Mouse (Mus musculus) lung, embryonic 15.5 days (tissue): ENCODE data around the gene Timp1. TPM values are rescaled to one million over a fixed set of nuclear protein-coding genes. Genes with fewer than 3 reads are reported as not detected.
A peak's percentile ranks its signal among the peaks of the same experiment; 100 is the strongest.

Source experiments
- ATAC-seq: fragments of 200-750 bp; cut with Nextera tagmentation; 2 replicates; pipeline ENCODE4 v1.8.0; 2017; ENCODE audit warnings: moderate number of reproducible peaks, borderline replicate concordance; ENCODE audit not compliant: low FRiP score, low TSS enrichment; ENCODE audit errors: extremely low read depth
- H3K27ac ChIP-seq: fragments of 300-500 bp; sonication (generic); 2 replicates; pipeline ENCODE4 v1.5.1; 2015; ENCODE audit warnings: moderate library complexity, mild to moderate bottlenecking, inconsistent platforms
- H3K27me3 ChIP-seq: fragments of 300-500 bp; sonication (generic); 2 replicates; pipeline ENCODE4 v1.6.1; 2015; ENCODE audit warnings: inconsistent platforms
- H3K36me3 ChIP-seq: fragments of 300-500 bp; sonication (generic); 2 replicates; pipeline ENCODE4 v1.6.1; 2015; ENCODE audit warnings: inconsistent platforms
- H3K4me1 ChIP-seq: fragments of 300-500 bp; sonication (generic); 2 replicates; pipeline ENCODE4 v1.6.1; 2015; ENCODE audit warnings: inconsistent platforms
- H3K4me2 ChIP-seq: fragments of 300-500 bp; sonication (generic); 2 replicates; pipeline ENCODE4 v1.6.1; 2015; ENCODE audit warnings: inconsistent platforms, mild to moderate bottlenecking, moderate library complexity
- H3K4me3 ChIP-seq: fragments of 300-500 bp; sonication (generic); 2 replicates; pipeline ENCODE4 v1.5.1; 2015; ENCODE audit warnings: mild to moderate bottlenecking, inconsistent platforms
- H3K9ac ChIP-seq: fragments of 300-500 bp; sonication (generic); 2 replicates; pipeline ENCODE4 v1.6.1; 2015; ENCODE audit warnings: inconsistent platforms
- H3K9me3 ChIP-seq: fragments of 300-500 bp; sonication (generic); 2 replicates; pipeline ENCODE4 v1.6.1; 2016; ENCODE audit warnings: inconsistent platforms
- WGBS: fragments of 180-500 bp; shearing (Covaris S2); methylation state at CpG from one replicate; pipeline ENCODE4 v1.1.7; 2015; 5-methylcytosine and 5-hydroxymethylcytosine counted together
- polyA plus RNA-seq: library from polyadenylated mRNA; unstranded; fragments of >200 nt; fragmentation: Nextera tagmentation; extraction: Ambion mirVana; gene quantifications from 2 replicates; pipeline ENCODE4 v1.2.1, GENCODE M21; 2015

Timp1 gene
- 26.4 and 27.0 TPM in 2 replicates for polyA plus RNA-seq

DNA sequence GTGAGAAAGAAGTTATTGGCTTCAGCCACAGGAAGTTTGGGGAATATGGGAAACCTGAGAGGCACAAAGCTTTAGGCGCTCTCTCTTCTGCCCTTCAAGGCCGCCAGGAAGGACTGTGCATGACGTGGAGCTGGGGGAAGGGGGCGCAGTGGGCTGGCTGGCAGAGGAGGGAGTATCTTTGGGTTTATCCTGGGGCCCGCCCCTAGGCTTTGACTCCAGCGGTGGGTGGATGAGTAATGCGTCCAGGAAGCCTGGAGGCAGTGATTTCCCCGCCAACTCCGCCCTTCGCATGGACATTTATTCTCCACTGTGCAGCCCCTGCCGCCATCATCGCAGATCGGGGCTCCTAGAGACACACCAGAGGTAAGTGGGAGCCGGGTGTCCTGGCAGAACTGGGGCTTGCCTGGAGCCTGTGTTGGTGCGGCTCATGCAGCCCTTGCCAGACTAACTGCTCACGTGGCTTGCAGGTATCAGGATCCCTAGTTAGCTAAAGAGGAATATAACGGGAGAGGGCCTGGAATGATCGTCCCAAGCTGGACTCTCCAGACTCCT lies at the start of gene Timp1:
TSS of gene Timp1 (plus strand) at position 205 of the 552 bp plus-strand sequence.
- Histone ChIP-seq H3K9me3 (no peaks in the 10 kb centered on the region), H3K27ac (no peak within 1 kb of the TSS), H3K9ac (peak within 1 kb of the TSS; percentile 36), H3K27me3 (no peaks in the 10 kb centered on the region), H3K4me1 (no peaks in the 10 kb centered on the region), H3K4me3 (peak within 1 kb of the TSS; percentile 41), H3K4me2 (peak within 1 kb of the TSS; percentile 56), H3K36me3 (no peaks in the 10 kb centered on the region)
- peak; percentile 94 for ATAC-seq
- WGBS, result 16% methylated on average over 18 of the region's 18 CpGs

GRCm38 (mm10) chrX:20828934-20829333 lies 41.0 kb upstream of the Timp1 start:
- Histone ChIP-seq H3K9me3 (no peaks in the 10 kb centered on the region), H3K27me3 (no peaks in the 10 kb centered on the region), H3K4me2 (no peak overlapping the region), H3K27ac (no peak overlapping the region), H3K36me3 (no peaks in the 10 kb centered on the region), H3K4me1 (no peaks in the 10 kb centered on the region), H3K9ac (no peak overlapping the region), H3K4me3 (no peak overlapping the region)
- 21% methylated on average over 5 of the region's 5 CpGs for whole genome bisulfite sequencing
- ATAC-seq, result peak; percentile 89

DNA sequence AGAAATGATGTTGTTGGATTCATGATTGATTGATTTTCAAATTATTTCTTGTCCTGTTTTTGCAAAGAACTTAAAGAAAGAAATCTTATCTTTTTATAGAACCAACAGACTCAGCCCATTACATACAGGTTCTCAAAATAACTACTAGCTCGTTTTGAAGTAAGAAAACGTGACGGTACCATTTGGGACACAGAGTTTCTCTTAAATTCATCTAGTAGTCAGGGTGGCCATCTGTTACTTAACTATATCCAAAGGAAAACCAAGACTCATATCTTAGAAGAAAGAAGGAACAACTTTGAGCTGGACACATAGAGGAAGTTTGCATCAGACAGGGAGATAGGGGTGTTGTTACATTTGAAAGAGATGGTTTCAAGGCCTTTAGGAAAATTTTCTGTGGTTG lies 22.7 kb upstream of the Timp1 start:
- Histone ChIP-seq H3K27ac (no peak overlapping the region), H3K4me1 (no peaks in the 10 kb centered on the region), H3K9ac (no peak overlapping the region), H3K4me3 (no peak overlapping the region), H3K36me3 (peaks cover 5% of the 10 kb centered on the region; the same call in 1 of the 2 replicates), H3K27me3 (no peaks in the 10 kb centered on the region), H3K4me2 (no peak overlapping the region), H3K9me3 (no peaks in the 10 kb centered on the region)
- no peak for ATAC-seq
- 90% methylated on average over 3 of the region's 3 CpGs for WGBS

DNA sequence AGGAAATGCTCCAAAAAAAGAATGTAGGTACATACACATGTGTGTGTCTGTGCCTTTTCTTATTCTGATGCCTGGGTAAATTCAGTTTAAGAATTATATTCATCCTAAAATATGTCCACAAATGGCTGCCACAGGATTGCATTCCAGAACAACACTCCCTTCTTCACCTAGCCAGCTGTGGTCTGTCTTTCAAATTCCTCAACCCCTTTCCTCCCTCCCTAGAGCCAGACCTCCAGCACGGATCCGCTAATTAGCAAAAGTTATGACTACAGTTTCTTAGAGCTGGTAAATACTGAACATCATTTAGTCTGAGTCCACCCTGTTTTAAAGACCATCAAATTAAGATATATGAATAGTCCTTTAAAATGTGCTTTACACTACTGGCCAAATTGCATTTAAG lies 22.1 kb upstream of the Timp1 start:
- Histone ChIP-seq H3K36me3 (peaks cover 5% of the 10 kb centered on the region; the same call in 1 of the 2 replicates), H3K27me3 (no peaks in the 10 kb centered on the region), H3K4me1 (no peaks in the 10 kb centered on the region), H3K9ac (no peak overlapping the region), H3K27ac (peak overlapping the region; percentile 47), H3K4me3 (peak overlapping the region; percentile 20), H3K4me2 (peak overlapping the region; percentile 48), H3K9me3 (no peaks in the 10 kb centered on the region)
- 26% methylated on average over 2 of the region's 2 CpGs for WGBS
- no peak for ATAC-seq

GRCm38 (mm10) chrX:20848256-20848984 lies 21.5 kb upstream of the Timp1 start:
- Histone ChIP-seq H3K4me3 (peak overlapping the region; percentile 66), H3K9ac (peak overlapping the region; percentile 57), H3K27me3 (no peaks in the 10 kb centered on the region), H3K27ac (peak overlapping the region; percentile 47), H3K4me1 (no peaks in the 10 kb centered on the region), H3K9me3 (no peaks in the 10 kb centered on the region), H3K4me2 (peak overlapping the region; percentile 54), H3K36me3 (peaks cover 7% of the 10 kb centered on the region; the same call in 1 of the 2 replicates)
- peak; percentile 99 for ATAC-seq
- 15% methylated on average over 42 of the region's 42 CpGs for WGBS

DNA sequence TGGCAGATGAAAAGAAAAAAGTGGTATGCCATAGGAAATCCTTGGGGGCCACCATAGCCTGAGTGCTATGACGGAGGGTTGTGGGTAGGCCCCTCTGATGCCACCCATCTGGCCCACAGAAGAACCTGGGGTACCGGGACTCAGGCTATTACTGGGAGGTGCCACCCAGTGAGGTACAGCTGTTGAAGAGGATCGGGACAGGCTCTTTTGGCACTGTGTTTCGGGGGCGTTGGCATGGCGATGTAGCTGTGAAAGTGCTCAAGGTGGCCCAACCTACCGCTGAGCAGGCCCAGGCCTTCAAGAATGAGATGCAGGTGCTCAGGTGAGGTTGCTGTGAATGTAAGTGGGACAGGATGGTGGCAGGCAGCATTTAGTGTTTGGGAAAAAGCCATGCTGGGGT lies 16.2 kb upstream of the Timp1 start:
- H3K9ac ChIP-seq, result no peak overlapping the region
- H3K27me3 ChIP-seq, result no peaks in the 10 kb centered on the region
- no peak overlapping the region for H3K4me2 ChIP-seq
- peaks cover 16% of the 10 kb centered on the region; the same call in 1 of the 2 replicates for H3K36me3 ChIP-seq
- no peak overlapping the region for H3K4me3 ChIP-seq
- 91% methylated on average over 7 of the region's 7 CpGs for WGBS
- H3K4me1 ChIP-seq, result no peaks in the 10 kb centered on the region
- ATAC-seq, result no peak
- H3K27ac ChIP-seq, result no peak overlapping the region
- no peaks in the 10 kb centered on the region for H3K9me3 ChIP-seq

DNA sequence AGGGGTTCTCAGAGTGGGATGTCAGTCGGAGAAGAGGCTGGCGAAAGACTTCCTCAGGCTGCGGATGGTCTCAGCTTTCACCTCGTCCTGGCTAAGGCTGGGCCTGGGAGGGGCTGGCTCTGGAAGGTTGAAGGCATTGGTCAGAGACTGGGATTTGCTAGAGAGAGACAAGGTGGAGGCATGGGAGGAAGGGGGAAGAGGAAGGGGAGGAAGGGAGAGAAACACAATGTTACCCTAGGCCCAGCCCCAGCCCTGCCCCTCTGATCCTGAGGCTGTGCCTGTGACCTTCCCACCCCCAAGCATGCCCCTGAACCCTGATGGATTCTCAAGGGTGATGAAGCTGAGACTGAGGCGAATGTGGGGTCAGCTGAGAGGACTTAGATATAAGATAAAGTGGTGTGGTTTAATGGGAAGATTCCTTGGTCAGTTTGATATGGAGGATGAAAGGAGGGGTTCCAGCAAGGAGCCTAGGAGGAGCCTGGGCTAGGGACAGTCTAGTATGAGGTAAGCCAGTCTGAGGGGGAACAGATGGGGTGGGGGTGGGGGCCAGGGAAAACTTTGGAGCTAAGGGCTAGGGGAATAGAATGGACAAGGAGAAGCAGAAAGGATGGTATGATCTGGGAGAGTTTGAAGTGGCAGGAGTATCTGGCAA lies 8.4 kb upstream of the Timp1 start:
- 48% methylated on average over 5 of the region's 5 CpGs for WGBS
- Histone ChIP-seq H3K9ac (no peak overlapping the region), H3K27me3 (no peaks in the 10 kb centered on the region), H3K9me3 (no peaks in the 10 kb centered on the region), H3K4me2 (no peak overlapping the region), H3K4me3 (no peak overlapping the region), H3K4me1 (peaks cover 9% of the 10 kb centered on the region; the same call in 1 of the 2 replicates), H3K27ac (no peak overlapping the region), H3K36me3 (0 out of 2 replicates have a peak, but pooled peaks cover 6% of the 10 kb centered on the region)
- ATAC-seq, result peak; percentile 23; the same call in 1 of the 2 replicates

GRCm38 (mm10) chrX:20862105-20863065 lies 7.6 kb upstream of the Timp1 start:
- no peak overlapping the region for H3K9ac ChIP-seq

GRCm38 (mm10) chrX:20863161-20864101 lies 6.5 kb upstream of the Timp1 start:
- ATAC-seq, result no peak
- Histone ChIP-seq H3K9me3 (no peaks in the 10 kb centered on the region), H3K4me2 (no peak overlapping the region), H3K4me1 (peaks cover 9% of the 10 kb centered on the region; the same call in 1 of the 2 replicates), H3K36me3 (no peaks in the 10 kb centered on the region), H3K4me3 (no peak overlapping the region), H3K27ac (no peak overlapping the region), H3K9ac (no peak overlapping the region), H3K27me3 (no peaks in the 10 kb centered on the region)
- WGBS, result 78% methylated on average over 9 of the region's 9 CpGs

More at GRCm38 (mm10) chrX:20862105-20863065, 7.6 kb upstream of the Timp1 start:
- Histone ChIP-seq H3K27me3 (no peaks in the 10 kb centered on the region), H3K27ac (no peak overlapping the region), H3K36me3 (0 out of 2 replicates have a peak, but pooled peaks cover 3% of the 10 kb centered on the region), H3K9me3 (no peaks in the 10 kb centered on the region), H3K4me1 (peaks cover 9% of the 10 kb centered on the region; the same call in 1 of the 2 replicates), H3K4me2 (peak overlapping the region; percentile 29), H3K4me3 (no peak overlapping the region)
- ATAC-seq, result peak; percentile 58
- WGBS, result 27% methylated on average over 29 of the region's 29 CpGs

GRCm38 (mm10) chrX:20868091-20868490 lies 1.9 kb upstream of the Timp1 start:
- Histone ChIP-seq H3K4me3 (no peak overlapping the region), H3K36me3 (no peaks in the 10 kb centered on the region), H3K9ac (no peak overlapping the region), H3K4me2 (no peak overlapping the region), H3K9me3 (no peaks in the 10 kb centered on the region), H3K27me3 (no peaks in the 10 kb centered on the region), H3K27ac (no peak overlapping the region), H3K4me1 (peaks cover under 1% of the 10 kb centered on the region; the same call in 1 of the 2 replicates)
- ATAC-seq, result no peak
- 31% methylated on average over 4 of the region's 4 CpGs for WGBS
